Mouse (Mus musculus): Measurements from ENCODE around the gene Ptpn11. TPM values are rescaled to one million over a fixed set of nuclear protein-coding genes. Genes with fewer than 3 reads are reported as not detected.
"Not testable (repeated sequence)": the region's sequence is repeated elsewhere in the genome, so short reads cannot be mapped to it uniquely, and the experiment has no call there.

Gene Ptpn11
- polyA plus RNA-seq, 1 experiment from 2014 or later = 26.3 TPM

GRCm38 (mm10) chr5:121224856-121225255, 33.7 kb upstream of the Ptpn11 start:
- Histone ChIP-seq H3K4me3 (no peak overlapping the region), H3K36me3 (no peaks in the 10 kb centered on the region), H3K4me1 (peaks cover 11% of the 10 kb centered on the region), H3K27ac (no peak overlapping the region), H3K27me3 (no peaks in the 10 kb centered on the region), H3K9me3 (no peaks in the 10 kb centered on the region), H3K9ac (no peak overlapping the region), H3K4me2 (no peak overlapping the region)
- ATAC-seq (ENCODE audit: insufficient number of reproducible peaks, insufficient read depth, low FRiP score, low TSS enrichment, low read depth) = no peak
- WGBS = 81% methylated on average over 3 of the region's 3 CpGs

GRCm38 (mm10) chr5:121224020-121224419, 32.8 kb upstream of the Ptpn11 start:
- peaks cover 15% of the 10 kb centered on the region for H3K4me1 ChIP-seq
- H3K36me3 ChIP-seq; H3K27ac ChIP-seq; H3K4me2 ChIP-seq; H3K27me3 ChIP-seq; H3K9me3 ChIP-seq; ATAC-seq (ENCODE audit: insufficient number of reproducible peaks, insufficient read depth, low FRiP score, low TSS enrichment, low read depth); H3K4me3 ChIP-seq; H3K9ac ChIP-seq: not testable (repeated sequence)
- WGBS = 90% methylated on average over 4 of the region's 4 CpGs

- no peak for ATAC-seq (ENCODE audit: insufficient number of reproducible peaks, insufficient read depth, low FRiP score, low TSS enrichment, low read depth)
- Histone ChIP-seq H3K9ac (peak overlapping the region; percentile 93), H3K4me2 (peak overlapping the region; percentile 73), H3K36me3 (no peaks in the 10 kb centered on the region), H3K4me3 (peak overlapping the region; percentile 96), H3K27me3 (no peaks in the 10 kb centered on the region), H3K4me1 (peaks cover 15% of the 10 kb centered on the region), H3K9me3 (no peaks in the 10 kb centered on the region), H3K27ac (no peak overlapping the region)
- WGBS = 13% methylated on average over 23 of the region's 23 CpGs
These were observed 30.2 kb upstream of the Ptpn11 start for GRCm38 (mm10) chr5:121221328-121221850.

GRCm38 (mm10) chr5:121220732-121221301, 29.6 kb upstream of the Ptpn11 start:
- Histone ChIP-seq H3K4me3 (peak overlapping the region; percentile 96), H3K4me1 (peaks cover 15% of the 10 kb centered on the region), H3K9me3 (no peaks in the 10 kb centered on the region), H3K4me2 (peak overlapping the region; percentile 73), H3K27ac (peak overlapping the region; percentile 81), H3K9ac (peak overlapping the region; percentile 93), H3K27me3 (no peaks in the 10 kb centered on the region), H3K36me3 (no peaks in the 10 kb centered on the region)
- WGBS = 1% methylated on average over 29 of the region's 38 CpGs
- no peak for ATAC-seq (ENCODE audit: insufficient number of reproducible peaks, insufficient read depth, low FRiP score, low TSS enrichment, low read depth)

GRCm38 (mm10) chr5:121219980-121220731, 29.0 kb upstream of the Ptpn11 start, which contains the start of gene Hectd4:
Gene Hectd4, plus strand, starts transcription at chr5:121220219.
- H3K4me2 ChIP-seq = peak within 1 kb of the TSS; percentile 73
- peak within 1 kb of the TSS; percentile 81 for H3K27ac ChIP-seq
- H3K9ac ChIP-seq = peak within 1 kb of the TSS; percentile 93
- H3K27me3 ChIP-seq = no peaks in the 10 kb centered on the region
- H3K4me1 ChIP-seq = peaks cover 15% of the 10 kb centered on the region
- H3K4me3 ChIP-seq = peak within 1 kb of the TSS; percentile 96
- WGBS = 2% methylated on average over 67 of the region's 90 CpGs
- no peaks in the 10 kb centered on the region for H3K9me3 ChIP-seq
- H3K36me3 ChIP-seq = no peaks in the 10 kb centered on the region
- peak; percentile 87 for ATAC-seq (ENCODE audit: insufficient number of reproducible peaks, insufficient read depth, low FRiP score, low TSS enrichment, low read depth)

GRCm38 (mm10) chr5:121219190-121219589, 28.0 kb upstream of the Ptpn11 start:
- Histone ChIP-seq H3K4me3 (no peak overlapping the region), H3K9ac (no peak overlapping the region), H3K27me3 (no peaks in the 10 kb centered on the region), H3K9me3 (no peaks in the 10 kb centered on the region), H3K4me2 (no peak overlapping the region), H3K4me1 (peaks cover 15% of the 10 kb centered on the region), H3K36me3 (no peaks in the 10 kb centered on the region), H3K27ac (no peak overlapping the region)
- ATAC-seq (ENCODE audit: insufficient number of reproducible peaks, insufficient read depth, low FRiP score, low TSS enrichment, low read depth) = no peak
- 64% methylated on average over 1 of the region's 1 CpGs for WGBS

- H3K9me3 ChIP-seq = 0 out of 2 replicates have a peak, but pooled peaks cover under 1% of the 10 kb centered on the region
- 89% methylated on average over 2 of the region's 2 CpGs for WGBS
- no peak overlapping the region for H3K4me3 ChIP-seq
- no peak for ATAC-seq (ENCODE audit: insufficient number of reproducible peaks, insufficient read depth, low FRiP score, low TSS enrichment, low read depth)
- no peak overlapping the region for H3K9ac ChIP-seq
- no peak overlapping the region for H3K27ac ChIP-seq
- peaks cover 15% of the 10 kb centered on the region for H3K4me1 ChIP-seq
- H3K27me3 ChIP-seq = no peaks in the 10 kb centered on the region
- peaks cover 9% of the 10 kb centered on the region for H3K36me3 ChIP-seq
- H3K4me2 ChIP-seq = no peak overlapping the region
These were observed 26.1 kb upstream of the Ptpn11 start for GRCm38 (mm10) chr5:121217313-121217634.

DNA sequence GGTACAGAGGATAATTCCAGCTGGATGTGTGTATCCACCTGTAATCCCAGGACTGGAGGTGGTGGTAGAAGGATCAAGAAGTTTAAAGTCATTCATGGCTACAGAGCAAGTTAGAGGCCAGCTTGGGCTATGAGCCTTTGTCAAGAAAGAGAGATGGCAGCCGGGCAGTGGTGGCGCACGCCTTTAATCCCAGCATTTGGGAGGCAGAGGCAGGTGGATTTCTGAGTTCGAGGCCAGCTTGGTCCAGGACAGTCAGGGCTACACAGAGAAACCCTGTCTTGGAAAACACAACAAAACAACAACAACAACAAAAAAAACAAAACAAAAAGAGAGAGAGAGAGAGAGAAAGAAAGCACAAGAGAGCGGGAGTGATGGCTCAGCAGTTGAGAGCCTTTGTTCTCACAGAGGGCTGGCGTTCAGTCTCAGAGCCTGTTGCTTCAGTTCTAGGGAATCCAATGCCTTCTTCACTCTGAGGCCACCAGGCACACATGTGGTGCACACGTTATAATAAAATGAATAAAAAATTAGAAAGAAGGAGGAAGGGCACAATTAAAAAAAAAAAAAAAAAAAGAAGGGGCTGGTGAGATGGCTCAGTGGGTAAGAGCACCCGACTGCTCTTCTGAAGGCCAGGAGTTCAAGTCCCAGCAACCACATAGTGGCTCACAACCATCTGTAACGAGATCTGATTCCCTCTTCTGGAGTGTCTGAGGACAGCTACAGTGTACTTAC, 25.6 kb upstream of the Ptpn11 start:
- H3K9ac ChIP-seq; H3K4me3 ChIP-seq; H3K4me2 ChIP-seq; H3K9me3 ChIP-seq; ATAC-seq (ENCODE audit: insufficient number of reproducible peaks, insufficient read depth, low FRiP score, low TSS enrichment, low read depth); H3K27ac ChIP-seq; H3K27me3 ChIP-seq: not testable (repeated sequence)
- WGBS = 86% methylated on average over 9 of the region's 9 CpGs
- Histone ChIP-seq H3K4me1 (peaks cover 12% of the 10 kb centered on the region), H3K36me3 (peaks cover 15% of the 10 kb centered on the region)

DNA sequence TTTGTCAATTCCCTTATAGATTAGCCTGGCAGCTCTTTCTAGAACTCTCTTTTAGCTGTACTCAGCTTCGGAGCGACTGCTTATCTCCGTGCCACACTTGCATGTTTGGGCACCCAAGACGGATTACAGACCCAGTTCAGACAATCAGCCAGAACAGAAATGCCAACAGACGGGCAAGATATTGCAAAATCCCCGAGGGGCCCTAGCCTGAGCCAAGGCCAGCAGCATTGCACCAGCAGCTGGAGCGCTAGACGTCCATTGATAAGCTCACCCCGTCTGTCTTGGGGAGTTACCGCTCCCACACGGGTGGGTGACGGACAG, 24.9 kb upstream of the Ptpn11 start:
- Histone ChIP-seq H3K27ac (no peak overlapping the region), H3K4me1 (0 out of 2 replicates have a peak, but pooled peaks cover 6% of the 10 kb centered on the region), H3K36me3 (peaks cover 21% of the 10 kb centered on the region), H3K9me3 (0 out of 2 replicates have a peak, but pooled peaks cover 4% of the 10 kb centered on the region), H3K9ac (0 out of 2 replicates have a peak overlapping the region, but pooled peaks have one; percentile 21), H3K4me3 (no peak overlapping the region), H3K27me3 (no peaks in the 10 kb centered on the region), H3K4me2 (no peak overlapping the region)
- whole genome bisulfite sequencing = 85% methylated on average over 12 of the region's 12 CpGs
- no peak for ATAC-seq (ENCODE audit: insufficient number of reproducible peaks, insufficient read depth, low FRiP score, low TSS enrichment, low read depth)

DNA sequence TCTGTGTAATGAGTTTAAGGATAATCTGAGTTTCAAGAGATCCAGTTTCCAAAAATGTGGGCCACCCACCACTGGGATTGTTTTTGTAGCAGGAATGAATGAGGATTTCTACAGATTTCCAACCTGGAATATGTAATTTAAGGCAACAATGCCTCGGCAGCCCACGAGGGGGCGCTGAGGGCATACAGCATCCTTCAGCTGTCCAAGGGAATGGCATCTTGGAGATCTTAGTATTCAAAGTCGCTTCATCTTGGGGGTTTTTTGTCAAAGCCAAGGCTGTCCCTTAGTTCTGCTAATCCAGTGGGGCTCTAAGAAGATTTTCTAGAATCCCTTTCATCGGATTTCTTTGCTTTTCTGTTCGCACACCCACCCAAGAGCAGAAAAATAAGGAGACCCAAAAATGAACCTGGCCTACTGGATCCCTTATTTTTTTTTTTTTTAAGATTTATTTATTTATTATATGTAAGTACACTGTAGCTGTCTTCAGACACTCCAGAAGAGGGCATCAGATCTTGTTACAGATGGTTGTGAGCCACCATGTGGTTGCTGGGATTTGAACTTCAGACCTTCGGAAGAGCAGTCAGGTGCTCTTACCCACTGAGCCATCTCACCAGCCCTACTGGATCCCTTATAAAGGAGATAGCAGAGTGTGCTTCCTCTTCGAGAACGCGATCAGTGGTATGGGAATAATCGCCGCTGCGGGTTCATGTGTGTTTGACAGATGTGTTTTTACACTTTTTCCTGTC, 24.4 kb upstream of the Ptpn11 start:
- Histone ChIP-seq H3K4me3 (no peak overlapping the region), H3K4me1 (0 out of 2 replicates have a peak, but pooled peaks cover 4% of the 10 kb centered on the region), H3K36me3 (peaks cover 27% of the 10 kb centered on the region), H3K9ac (no peak overlapping the region), H3K27ac (no peak overlapping the region), H3K27me3 (no peaks in the 10 kb centered on the region), H3K9me3 (0 out of 2 replicates have a peak, but pooled peaks cover 4% of the 10 kb centered on the region), H3K4me2 (no peak overlapping the region)
- 48% methylated on average over 13 of the region's 13 CpGs for WGBS
- no peak for ATAC-seq (ENCODE audit: insufficient number of reproducible peaks, insufficient read depth, low FRiP score, low TSS enrichment, low read depth)

DNA sequence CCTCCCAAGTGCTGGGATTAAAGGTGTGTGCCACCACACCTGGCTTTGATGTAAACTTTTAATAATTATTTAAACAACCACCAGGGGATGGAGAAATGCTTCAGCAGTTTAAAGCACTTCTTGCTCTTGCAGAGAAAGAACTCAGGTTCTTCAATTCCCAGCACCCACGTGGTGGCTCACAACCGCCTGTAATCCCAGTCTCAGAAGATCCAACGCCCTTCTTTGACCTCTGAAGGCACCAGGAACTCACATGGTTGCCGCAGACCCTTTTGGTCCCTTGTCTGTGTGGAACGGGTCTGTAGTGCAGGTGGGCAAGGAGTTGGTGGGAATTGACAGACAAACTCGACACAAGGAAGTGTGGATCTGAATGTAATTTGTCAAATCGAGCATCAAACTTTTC, 23.5 kb upstream of the Ptpn11 start:
- 54% methylated on average over 7 of the region's 7 CpGs for WGBS

More for the DNA sequence above, 23.5 kb upstream of the Ptpn11 start:
- Histone ChIP-seq H3K4me2 (no peak overlapping the region), H3K27me3 (no peaks in the 10 kb centered on the region), H3K4me1 (0 out of 2 replicates have a peak, but pooled peaks cover 2% of the 10 kb centered on the region), H3K9me3 (0 out of 2 replicates have a peak, but pooled peaks cover 4% of the 10 kb centered on the region), H3K9ac (no peak overlapping the region), H3K4me3 (no peak overlapping the region), H3K36me3 (peaks cover 35% of the 10 kb centered on the region), H3K27ac (no peak overlapping the region)
- no peak for ATAC-seq (ENCODE audit: insufficient number of reproducible peaks, insufficient read depth, low FRiP score, low TSS enrichment, low read depth)

All from embryonic facial prominence, embryonic 13.5 days (tissue).